Mouse (Mus musculus): Measurements from ENCODE around the gene Zfp616. TPM values are rescaled to one million over a fixed set of nuclear protein-coding genes. Genes with fewer than 3 reads are reported as not detected.
A peak's percentile ranks its signal among the peaks of the same experiment; 100 is the strongest.

Zfp616 gene
- total RNA-seq (2021): not detected
- long read RNA-seq, experiment 1: 0 reads
- long read RNA-seq, experiment 2: 0 reads

DNA sequence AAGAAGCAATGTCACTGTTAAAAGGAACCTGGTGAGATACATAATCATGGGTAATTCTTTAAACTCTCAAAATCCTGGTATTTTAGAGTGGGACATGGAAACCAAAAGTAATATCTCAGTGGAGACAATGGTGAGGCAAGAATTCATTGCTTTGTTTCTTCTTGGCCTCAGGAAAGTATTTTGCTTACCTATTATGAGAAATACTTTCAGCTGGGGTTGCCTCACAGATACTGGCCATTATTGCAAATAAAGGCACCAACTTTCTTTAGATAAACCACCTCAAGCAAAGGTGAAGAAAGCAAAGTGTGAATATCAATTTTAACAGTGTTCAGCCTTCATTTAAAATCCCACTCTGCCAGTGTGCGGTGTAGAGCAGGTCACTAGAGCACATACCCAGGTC is at the start of gene Zfp616:
Gene Zfp616, plus strand, starts transcription at position 301 of the 400 bp plus-strand sequence.
- no peak for DNase-seq

DNA sequence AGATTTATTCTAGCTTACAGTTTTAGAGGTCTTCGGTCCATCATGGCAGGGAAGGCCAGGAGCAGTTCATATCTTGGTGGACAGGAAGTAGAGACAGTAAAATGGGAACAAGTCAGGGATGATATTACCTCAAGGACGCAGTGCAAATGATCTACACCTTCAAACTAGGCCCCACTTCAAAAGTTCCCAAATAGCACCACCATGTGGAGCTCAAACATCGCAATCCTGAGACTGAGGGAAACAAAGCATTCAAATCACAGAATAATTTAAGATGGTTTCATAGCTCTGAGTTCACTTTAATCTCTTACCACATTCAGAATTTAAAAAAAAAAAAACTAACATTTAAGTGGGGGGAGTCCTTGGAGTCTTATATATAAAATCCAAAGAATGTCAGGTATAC is 18.4 kb upstream of the Zfp616 start:
- no peak for DNase-seq

GRCm38 (mm10) chr11:74056451-74056850 is 13.3 kb upstream of the Zfp616 start, which contains the start of the genes Olfr139 and Olfr399:
Gene Olfr139, minus strand, starts transcription at chr11:74056551.
Gene Olfr399, minus strand, starts transcription at chr11:74056615.
- DNase-seq: no peak

GRCm38 (mm10) chr11:74100724-74101123 is 31.0 kb downstream of the Zfp616 start:
- DNase-seq: peak; percentile 2 to 12

DNA sequence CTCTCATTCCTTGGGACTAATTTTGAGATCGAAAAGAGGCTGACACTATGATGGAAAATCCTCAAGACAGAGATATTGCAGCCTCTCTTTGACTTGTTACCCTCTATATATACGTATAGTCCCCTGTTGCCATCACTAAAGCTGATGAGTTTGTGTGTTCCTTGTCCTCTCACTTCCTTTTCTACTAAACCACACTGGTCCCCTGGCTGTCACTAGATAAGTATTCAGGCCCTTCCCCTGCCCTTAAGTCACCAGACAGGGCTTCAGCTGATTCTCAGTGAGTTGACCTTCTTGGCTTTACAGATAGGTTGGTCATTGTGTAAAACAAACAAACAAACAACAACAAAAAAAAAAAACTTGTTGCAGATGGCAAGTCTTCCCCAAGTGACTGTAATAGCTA is 31.8 kb downstream of the Zfp616 start:
- no peak for DNase-seq

DNA sequence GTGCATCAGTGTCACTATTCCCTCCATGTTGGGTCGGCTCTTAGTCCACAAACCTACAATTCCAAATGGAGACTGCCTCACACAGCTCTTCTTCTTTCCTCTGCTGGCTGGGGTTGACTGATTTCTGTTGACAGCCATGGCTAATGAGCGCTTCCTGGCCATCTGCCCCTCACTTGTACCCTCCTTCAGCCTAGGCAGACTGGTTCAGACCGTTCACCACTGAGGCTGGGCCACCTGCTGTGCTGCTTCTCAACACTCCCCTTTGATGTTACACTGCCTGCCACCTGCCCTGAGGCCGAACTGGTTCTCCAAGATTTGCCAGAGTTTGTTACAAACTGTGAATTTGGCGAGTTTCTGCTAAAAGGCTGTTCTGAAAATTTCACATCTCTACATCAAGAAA is 35.3 kb downstream of the Zfp616 start:
- DNase-seq: no peak

GRCm38 (mm10) chr11:74113412-74113811 is 43.7 kb downstream of the Zfp616 start, which contains the start of gene Olfr401:
Gene Olfr401, plus strand, starts transcription at chr11:74113712.
- no peak for DNase-seq

Other genes with a start within 250 kb of the Zfp616 start
- gene Olfr393, start 218.5 kb upstream of the Zfp616 start, total RNA-seq (2021): not detected
- gene Olfr394, start 179.2 kb upstream of the Zfp616 start, total RNA-seq (2021): not detected
- gene Olfr395, start 160.7 kb upstream of the Zfp616 start, total RNA-seq (2021): not detected
- not detected for gene Olfr23, start 133.3 kb upstream of the Zfp616 start, total RNA-seq (2021)
- not detected for gene Olfr397, start 109.1 kb upstream of the Zfp616 start, total RNA-seq (2021)
- gene Olfr398, start 79.5 kb upstream of the Zfp616 start, total RNA-seq (2021): not detected
- gene Olfr139, start 13.4 kb upstream of the Zfp616 start, total RNA-seq (2021): not detected
- not detected for gene Olfr399, start 13.3 kb upstream of the Zfp616 start, total RNA-seq (2021)
- gene Olfr401, start 43.8 kb downstream of the Zfp616 start, total RNA-seq (2021): not detected
- gene Olfr402, start 83.6 kb downstream of the Zfp616 start, total RNA-seq (2021): not detected
- gene Olfr403, start 116.3 kb downstream of the Zfp616 start, total RNA-seq (2021): not detected
- gene Olfr43, start 141.4 kb downstream of the Zfp616 start, total RNA-seq (2021): not detected
- not detected for gene Olfr406, start 189.9 kb downstream of the Zfp616 start, total RNA-seq (2021)
- gene Olfr59, start 213.8 kb downstream of the Zfp616 start, total RNA-seq (2021): not detected